Mouse (Mus musculus) lung, adult 2 months (tissue): ENCODE results near the gene Tgfbr3l.

Source experiments
- CTCF ChIP-seq: fragments of 200-500 bp; IDR thresholded peaks from 2 replicates; pipeline ENCODE4 v1.5.1; 2011; ENCODE audit warnings: mild to moderate bottlenecking, low read length, control low read depth; ENCODE audit not compliant: insufficient read depth
- POLR2A ChIP-seq: fragments of 200-500 bp; IDR thresholded peaks from 2 replicates; pipeline ENCODE4 v1.6.1; 2011; ENCODE audit warnings: low read depth, mild to moderate bottlenecking, control low read depth, low read length, borderline replicate concordance; ENCODE audit errors: extremely low read depth

DNA sequence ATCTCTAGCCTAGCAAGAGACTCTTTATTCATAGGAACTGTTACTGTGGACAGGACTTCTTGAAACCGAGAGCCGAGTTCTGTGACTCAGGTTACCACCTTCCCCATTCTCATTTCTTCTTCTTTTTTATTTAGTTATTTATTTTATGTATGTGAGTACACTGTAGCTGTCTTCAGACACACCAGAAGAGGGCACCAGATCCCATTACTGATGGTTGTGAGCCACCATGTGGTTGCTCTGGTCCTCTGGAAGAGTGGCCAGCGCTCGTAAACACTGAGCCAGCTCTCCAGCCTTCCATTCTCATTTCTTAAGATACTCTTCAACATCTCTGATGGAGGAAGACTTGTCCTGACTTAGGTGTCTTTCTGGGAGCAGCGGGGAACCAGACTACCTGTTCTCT lies 44.7 kb downstream of the Tgfbr3l start:
- TF ChIP-seq CTCF = no peak
- no peak for TF ChIP-seq POLR2A
